Mouse (Mus musculus): ENCODE results near the gene Lmo1. TPM values are rescaled to one million over a fixed set of nuclear protein-coding genes. Genes with fewer than 3 reads are reported as not detected.

The Lmo1 gene
- 14.0 and 21.5 TPM in 2 replicates for polyA plus RNA-seq (2012; rRNA removed)

DNA sequence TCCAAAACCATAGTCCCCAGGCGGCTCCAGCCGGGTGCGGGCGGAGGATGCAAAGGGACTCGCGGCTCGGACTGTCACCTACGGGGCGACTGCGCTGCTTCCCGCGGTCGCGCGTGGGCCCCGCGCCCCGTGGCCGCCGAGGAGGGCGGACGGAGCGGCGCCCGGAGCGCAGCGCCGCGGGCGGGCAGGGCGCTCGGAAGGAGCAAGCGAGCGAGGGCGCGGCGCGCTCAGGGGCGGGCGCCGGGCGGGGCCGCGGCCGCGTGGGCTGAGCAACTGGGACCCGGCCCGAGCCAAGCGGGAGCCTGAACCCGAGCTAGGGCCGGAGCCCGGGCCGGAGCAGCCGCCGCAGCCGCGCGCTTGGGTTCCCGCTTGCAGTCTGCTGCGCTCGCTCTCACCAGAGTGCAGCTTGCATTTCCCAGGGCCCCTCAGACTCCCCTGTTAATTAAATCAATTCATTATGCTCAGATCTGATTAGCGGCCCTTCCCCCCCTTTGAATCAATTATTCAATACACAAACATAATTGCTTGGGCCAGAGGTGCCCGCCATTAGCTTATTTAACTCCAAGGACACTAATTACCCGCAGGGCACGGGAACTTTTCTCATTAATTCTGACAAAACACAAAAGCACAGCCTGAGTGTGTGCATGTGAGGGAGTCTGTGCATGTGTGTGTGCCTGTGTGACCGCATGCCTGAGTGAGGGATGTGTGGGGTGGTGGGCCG, at the start of gene Lmo1:
Gene Lmo1 (minus strand): TSS at position 259 of the 721 bp plus-strand sequence.

Other genes starting within 250 kb of the Lmo1 start
- gene Nlrp10, start 245.0 kb downstream of the Lmo1 start, polyA plus RNA-seq (2012; rRNA removed): 0.25 and 0.60 TPM in 2 replicates
- 145 and 383 TPM in 2 replicates for gene Eif3f, start 240.8 kb downstream of the Lmo1 start, polyA plus RNA-seq (2012; rRNA removed)
- 0.27 and 0.52 TPM in 2 replicates for gene Tub, start 224.9 kb downstream of the Lmo1 start, polyA plus RNA-seq (2012; rRNA removed)
- 2.4 and 2.5 TPM in 2 replicates for gene Ric3, start 91.9 kb downstream of the Lmo1 start, polyA plus RNA-seq (2012; rRNA removed)

Measured in stomach, adult 2 months (tissue).